ENCODE assay signal across 31 mouse cellular contexts in the genomic region with DNA sequence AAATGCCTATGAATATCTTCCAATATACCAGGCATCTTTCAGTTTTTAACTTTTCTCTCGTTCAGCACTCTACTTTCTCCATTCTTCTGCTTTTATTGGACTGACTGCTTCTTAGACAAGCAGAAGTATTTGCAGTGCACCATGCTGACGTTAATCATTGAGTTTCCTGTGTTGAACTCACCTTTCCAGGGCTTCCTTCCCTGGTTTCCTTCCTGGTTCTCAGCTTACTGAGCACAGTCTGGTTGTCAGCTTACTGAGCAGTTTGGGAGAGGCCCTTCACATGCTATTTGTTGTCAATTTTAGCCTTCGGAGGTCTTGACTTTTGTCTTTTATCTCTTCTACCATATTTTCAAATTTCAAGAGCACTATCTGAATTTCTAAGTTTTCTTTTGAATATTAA. TPM values are rescaled to one million over a fixed set of nuclear protein-coding genes. Genes with fewer than 3 reads are reported as not detected.
A peak's percentile ranks its signal among the peaks of the same experiment; 100 is the strongest.
DNase-seq lines count a peak whose midpoint lies in the region; ATAC-seq and TF ChIP-seq lines count a peak whose summit lies in the region.
"Had no signal": no experiment of that assay in that cellular context is flagged by ENCODE, and none has a peak within 500 bp of the region (broad histone marks: within the 10 kb centered on the region; RNA-seq: fewer than 3 reads in every experiment).

No protein-coding gene starts in this region.

- H3K4me1 ChIP-seq in kidney, adult 2 months (ENCODE audit: control insufficient read depth, insufficient read depth, low read length), result 0 out of 2 replicates have a peak, but pooled peaks cover 3% of the 10 kb centered on the region
- H3K4me1 ChIP-seq in lung, postnatal 0 days (ENCODE audit: insufficient read depth, low read depth, low read length), result no peaks in the 10 kb centered on the region
- H3K4me1 ChIP-seq: embryonic facial prominence, embryonic 12.5 days had no signal

- no peak overlapping the region; the same call in 1 of the 2 replicates for H3K27ac ChIP-seq in kidney, adult 2 months (ENCODE audit: insufficient read depth, low read depth, low read length)
- H3K27ac ChIP-seq in lung, postnatal 0 days (ENCODE audit: low read length), result no peak overlapping the region
- H3K27ac ChIP-seq: embryonic facial prominence, embryonic 12.5 days; heart, embryonic 13.5 days; hindbrain, embryonic 14.5 days; kidney, postnatal 0 days; left cerebral cortex, adult 2 months; limb, embryonic 13.5 days had no signal

- H3K4me2 ChIP-seq in lung, postnatal 0 days (replicated peaks; ENCODE audit: low read depth, low read length), result no peak overlapping the region
- H3K4me2 ChIP-seq: embryonic facial prominence, embryonic 12.5 days; heart, embryonic 13.5 days; hindbrain, embryonic 14.5 days; limb, embryonic 13.5 days; liver, embryonic 11.5 days; midbrain, embryonic 11.5 days had no signal

- no peaks in the 10 kb centered on the region for H3K27me3 ChIP-seq in kidney, adult 2 months (replicated peaks; ENCODE audit: control insufficient read depth, insufficient read depth, low read length)
- no peaks in the 10 kb centered on the region for H3K27me3 ChIP-seq in lung, postnatal 0 days (replicated peaks; ENCODE audit: insufficient read depth, low read length)
- H3K27me3 ChIP-seq: embryonic facial prominence, embryonic 12.5 days; heart, embryonic 13.5 days; limb, embryonic 13.5 days; Patski had no signal

- peak; percentile 91 for DNase-seq in heart, adult 11 months
- no peak for DNase-seq in heart, postnatal 4 days
- DNase-seq in kidney, adult 2 months, result peak; percentile 65
- DNase-seq in kidney, postnatal 10 days, result no peak
- peak; percentile 25 for DNase-seq in lung, postnatal 0 days (ENCODE audit: low spot score)
- DNase-seq in lung, postnatal 36 days, result no peak
- DNase-seq in skeletal muscle tissue, adult 2 months (ENCODE audit: low read depth, low spot score), result peak; percentile 14
- no peak for DNase-seq in T-cell, adult 2 months (ENCODE audit: low spot score)
- DNase-seq: adrenal gland, postnatal 14 days; cerebellum, adult 11-12 months; cerebellum, adult 9-11 months; embryo, embryonic 11 days; gastrocnemius, postnatal 10 days; heart, postnatal 36 days; lung, postnatal 14 days; right cerebral cortex, postnatal 25 days; spleen, adult 18-20 months; thymus, postnatal 14 days had no signal

- ATAC-seq in lung, postnatal 0 days, result no peak
- ATAC-seq: forebrain, embryonic 16.5 days; midbrain, embryonic 16.5 days; Patski had no signal

- no peak overlapping the region for H3K4me3 ChIP-seq in kidney, adult 2 months (ENCODE audit: insufficient read depth, low read depth, low read length)
- H3K4me3 ChIP-seq in lung, postnatal 0 days (ENCODE audit: low read depth, low read length), result no peak overlapping the region
- H3K4me3 ChIP-seq: embryonic facial prominence, embryonic 12.5 days; heart, embryonic 13.5 days; left cerebral cortex, adult 2 months; limb, embryonic 13.5 days had no signal

- 55% methylated on average over 3 of the region's 3 CpGs for WGBS in kidney, adult 2 months
- 52% methylated on average over 3 of the region's 3 CpGs for WGBS in lung, postnatal 0 days

- no peak for TF ChIP-seq POLR2A in kidney, adult 2 months (IDR thresholded peaks at IDR 0.05; ENCODE audit: low read depth, low read length)

- TF ChIP-seq CTCF in kidney, adult 2 months (conservative IDR thresholded peaks at IDR 0.05; ENCODE audit: insufficient read depth, insufficient read length, low read depth, low read length), result no peak
- no peak for TF ChIP-seq CTCF in lung, postnatal 0 days (IDR thresholded peaks at IDR 0.05)

- no peaks in the 10 kb centered on the region for H3K9me3 ChIP-seq in lung, postnatal 0 days (ENCODE audit: low read length)
- H3K9me3 ChIP-seq: embryonic facial prominence, embryonic 12.5 days; heart, embryonic 13.5 days; limb, embryonic 13.5 days had no signal

- H3K9ac ChIP-seq in lung, postnatal 0 days (replicated peaks; ENCODE audit: low read depth), result no peak overlapping the region
- H3K9ac ChIP-seq: embryonic facial prominence, embryonic 12.5 days; heart, embryonic 13.5 days; hindbrain, embryonic 14.5 days; limb, embryonic 13.5 days had no signal

- no peaks in the 10 kb centered on the region for H3K36me3 ChIP-seq in kidney, adult 2 months (ENCODE audit: control insufficient read depth, insufficient read depth, low read length)
- H3K36me3 ChIP-seq in lung, postnatal 0 days (ENCODE audit: insufficient read depth, low read length), result no peaks in the 10 kb centered on the region
- H3K36me3 ChIP-seq: embryonic facial prominence, embryonic 12.5 days; heart, embryonic 13.5 days; limb, embryonic 13.5 days had no signal

- TF ChIP-seq EP300 in lung, postnatal 0 days (IDR thresholded peaks at IDR 0.05), result peak; percentile 54

RNA-seq across cellular contexts. Expression of a gene that starts 31.0 kb away (rescaled TPM):
- 10 to 100 TPM; 38.1 to 42.6 TPM for total RNA-seq in heart, postnatal 4 days (2021)
- 7.9 and 9.7 TPM in 2 replicates for polyA plus RNA-seq in kidney, adult 2 months (2012; rRNA removed)
- 116 and 139 TPM in 2 replicates for polyA plus RNA-seq in lung, postnatal 0 days (2015; fragmentation: Nextera tagmentation; extraction: Ambion mirVana)
- total RNA-seq: MEL; neutrophil, adult 5-6 weeks had no signal

Comparison
In these comparisons a context has a peak if more than half of its experiments do, and no peak if none do; other contexts are left out.
1. DNase-seq: peak in heart, adult 11 months (single experiment), kidney, adult 2 months (single experiment), lung, postnatal 0 days (single experiment) and skeletal muscle tissue, adult 2 months (single experiment); none in heart, postnatal 4 days (single experiment), kidney, postnatal 10 days (single experiment), lung, postnatal 36 days (single experiment) and T-cell, adult 2 months (single experiment).
2. RNA of a gene that starts 31.0 kb away (polyA plus RNA-seq): 116 to 139 TPM in lung, postnatal 0 days; 7.9 to 9.7 TPM in kidney, adult 2 months; every median in the first group is over 10 times any median in the second.